Mouse (Mus musculus) Muller cell, postnatal 12 days (primary cell): Measurements from ENCODE around the gene Coro6.

ENCODE experiments used
- DNase-seq: peaks from one replicate; pipeline ENCODE4 v3.0.0-alpha.2; 2015; ENCODE audit errors: inconsistent ontology term

The Coro6 gene

GRCm38 (mm10) chr11:77464684-77465083, 2.5 kb downstream of the Coro6 start:
- peak; percentile 89 for DNase-seq

- peak; percentile 67 for DNase-seq
Measured at GRCm38 (mm10) chr11:77465111-77465510, 2.9 kb downstream of the Coro6 start.

GRCm38 (mm10) chr11:77466544-77466943, 4.3 kb downstream of the Coro6 start:
- no peak for DNase-seq

- DNase-seq, result peak; percentile 75
Measured at GRCm38 (mm10) chr11:77467157-77467556, 4.9 kb downstream of the Coro6 start.

GRCm38 (mm10) chr11:77467784-77468183, 5.6 kb downstream of the Coro6 start:
- peak; percentile 67 for DNase-seq

GRCm38 (mm10) chr11:77468397-77468796, 6.2 kb downstream of the Coro6 start:
- DNase-seq, result no peak

- no peak for DNase-seq
Measured at GRCm38 (mm10) chr11:77471407-77471806, 9.2 kb downstream of the Coro6 start.

GRCm38 (mm10) chr11:77472775-77473174, 10.6 kb downstream of the Coro6 start:
- no peak for DNase-seq

GRCm38 (mm10) chr11:77476216-77476615, 14.0 kb downstream of the Coro6 start:
- DNase-seq, result no peak

- DNase-seq, result no peak
Measured at GRCm38 (mm10) chr11:77476895-77477294, 14.7 kb downstream of the Coro6 start.

- peak; percentile 64 for DNase-seq
Measured at GRCm38 (mm10) chr11:77483043-77483442, 20.8 kb downstream of the Coro6 start.

GRCm38 (mm10) chr11:77483510-77484255, 21.5 kb downstream of the Coro6 start:
- DNase-seq, result no peak

GRCm38 (mm10) chr11:77485229-77485628, 23.0 kb downstream of the Coro6 start:
- no peak for DNase-seq

- DNase-seq, result peak; percentile 52
Measured at GRCm38 (mm10) chr11:77486798-77487197, 24.6 kb downstream of the Coro6 start.

GRCm38 (mm10) chr11:77488771-77489581, 26.8 kb downstream of the Coro6 start:
- DNase-seq, result peak; percentile 29

- peak; percentile 74 for DNase-seq
Measured at GRCm38 (mm10) chr11:77489591-77490235, 27.5 kb downstream of the Coro6 start, which contains the start of gene Ankrd13b. Gene Ankrd13b (minus strand): TSS chr11:77489678.

GRCm38 (mm10) chr11:77490451-77490850, 28.2 kb downstream of the Coro6 start:
- DNase-seq, result no peak

- peak; percentile 96 for DNase-seq
Measured at GRCm38 (mm10) chr11:77491123-77491501, 28.9 kb downstream of the Coro6 start.

- DNase-seq, result peak; percentile 99
Measured at GRCm38 (mm10) chr11:77491502-77492291, 29.5 kb downstream of the Coro6 start.

- no peak for DNase-seq
Measured at GRCm38 (mm10) chr11:77492311-77492871, 30.2 kb downstream of the Coro6 start.

- peak; percentile 96 for DNase-seq
Measured at GRCm38 (mm10) chr11:77492911-77493332, 30.7 kb downstream of the Coro6 start.
